Mouse (Mus musculus): ENCODE data around the gene Bcl9. TPM values are rescaled to one million over a fixed set of nuclear protein-coding genes. Genes with fewer than 3 reads are reported as not detected.

Bcl9 gene
- polyA plus RNA-seq, 1 experiment from 2014 or later, result 75.4 TPM

DNA sequence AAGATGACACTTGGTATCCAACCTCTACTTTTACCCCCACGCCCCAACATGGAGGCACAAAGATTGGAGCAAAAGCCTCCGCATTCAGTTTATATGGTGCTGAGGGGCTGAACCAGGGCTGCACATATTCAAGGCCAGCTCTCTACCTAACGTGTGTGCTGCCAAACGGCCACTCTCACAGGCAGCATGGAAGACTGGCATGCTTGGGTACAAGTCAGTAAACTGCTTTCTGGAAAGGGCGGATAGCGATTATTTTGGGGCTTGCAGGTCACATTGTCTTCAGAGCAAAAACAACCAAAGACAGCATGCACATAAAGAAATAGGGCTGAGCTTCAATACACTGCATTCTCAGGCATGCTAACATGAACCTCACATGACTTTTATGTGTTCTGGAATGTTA lies 44.8 kb downstream of the Bcl9 start:
- no peak overlapping the region for H3K4me3 ChIP-seq
- H3K27ac ChIP-seq (replicated peaks), result no peak overlapping the region
- H3K4me1 ChIP-seq (replicated peaks), result peaks cover 32% of the 10 kb centered on the region
- H3K4me2 ChIP-seq, result no peak overlapping the region
- H3K27me3 ChIP-seq, result no peaks in the 10 kb centered on the region
- no peaks in the 10 kb centered on the region for H3K9me3 ChIP-seq
- H3K36me3 ChIP-seq, result no peaks in the 10 kb centered on the region
- WGBS, result 77% methylated on average over 6 of the region's 6 CpGs
- no peak for ATAC-seq (ENCODE audit: low read depth)
- H3K9ac ChIP-seq, result no peak overlapping the region

DNA sequence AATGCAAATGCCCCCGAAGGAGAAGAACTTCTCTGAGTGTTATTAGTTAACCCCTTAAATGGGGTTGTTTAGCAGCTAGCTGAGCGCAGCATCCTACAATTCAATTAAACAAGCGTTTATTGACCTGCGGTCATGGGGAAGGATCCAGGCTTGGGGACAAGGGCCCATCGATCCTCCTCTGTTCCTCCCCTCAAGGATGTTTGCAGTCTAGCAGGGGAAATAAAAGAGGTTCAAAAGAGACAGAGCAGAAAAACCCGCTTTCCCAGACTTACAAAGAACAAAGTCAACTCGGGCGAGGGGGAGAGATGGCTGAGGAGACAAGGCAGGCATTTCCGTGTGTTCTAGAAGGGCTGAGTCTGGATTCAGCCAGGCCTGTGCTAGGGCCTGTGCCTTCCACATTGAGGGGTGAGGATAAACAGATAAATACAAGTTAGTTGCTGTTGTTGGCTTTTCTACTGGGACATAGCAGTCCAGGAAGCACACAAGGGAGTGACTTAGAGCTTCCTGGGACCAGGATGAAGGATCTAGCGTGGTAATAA lies 55.0 kb downstream of the Bcl9 start:
- H3K36me3 ChIP-seq, result no peaks in the 10 kb centered on the region
- H3K27ac ChIP-seq (replicated peaks), result no peak overlapping the region
- H3K9me3 ChIP-seq, result no peaks in the 10 kb centered on the region
- WGBS, result 21% methylated on average over 10 of the region's 10 CpGs
- peaks cover 26% of the 10 kb centered on the region for H3K4me1 ChIP-seq (replicated peaks)
- no peak; the same call in 1 of the 2 replicates for ATAC-seq (ENCODE audit: low read depth)
- no peak overlapping the region for H3K4me3 ChIP-seq
- H3K27me3 ChIP-seq, result no peaks in the 10 kb centered on the region
- no peak overlapping the region for H3K9ac ChIP-seq
- H3K4me2 ChIP-seq, result no peak overlapping the region

DNA sequence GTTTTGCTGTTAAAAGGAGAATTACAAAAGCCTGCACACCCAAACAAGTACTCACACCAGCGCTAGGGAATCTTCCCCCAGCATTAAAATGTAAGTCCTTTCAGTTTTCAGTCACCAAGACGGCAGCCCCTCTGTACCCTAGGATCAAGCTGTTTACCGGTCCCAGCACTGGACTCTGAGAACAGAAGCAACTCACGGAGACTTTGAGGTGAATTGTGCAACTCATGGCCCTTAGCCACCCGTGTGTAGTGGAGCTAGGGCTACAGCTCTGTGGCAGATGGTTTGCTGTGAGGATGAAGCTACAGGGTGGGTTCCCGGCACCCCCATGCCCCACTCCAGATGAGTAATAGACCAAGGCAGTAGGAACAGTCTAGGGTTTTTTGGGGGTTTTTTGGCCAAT lies 55.9 kb downstream of the Bcl9 start:
- no peak overlapping the region for H3K9ac ChIP-seq
- no peaks in the 10 kb centered on the region for H3K9me3 ChIP-seq
- H3K27me3 ChIP-seq, result no peaks in the 10 kb centered on the region
- H3K4me2 ChIP-seq, result no peak overlapping the region
- no peak overlapping the region for H3K27ac ChIP-seq (replicated peaks)
- H3K36me3 ChIP-seq, result no peaks in the 10 kb centered on the region
- 38% methylated on average over 6 of the region's 6 CpGs for WGBS
- no peak overlapping the region for H3K4me3 ChIP-seq
- no peak for ATAC-seq (ENCODE audit: low read depth)
- H3K4me1 ChIP-seq (replicated peaks), result peaks cover 26% of the 10 kb centered on the region

DNA sequence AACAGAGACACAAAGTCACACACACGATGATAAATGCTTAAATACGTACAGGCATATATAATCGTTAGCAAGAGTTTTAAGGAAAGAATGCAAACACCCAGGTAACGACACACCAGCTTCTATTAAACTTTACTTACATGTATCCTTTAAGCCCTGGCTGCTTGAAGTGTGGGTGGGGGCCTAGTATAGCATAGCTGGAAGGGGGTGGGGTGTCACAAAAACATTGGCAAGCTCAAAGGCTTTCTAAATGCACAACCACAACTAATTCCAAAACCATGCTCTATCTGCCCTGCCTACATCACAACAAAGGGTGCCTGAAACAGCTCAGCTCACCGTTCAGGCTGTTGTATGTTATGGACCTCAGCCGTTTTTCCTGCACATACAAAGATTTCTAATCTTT lies 57.9 kb downstream of the Bcl9 start:
- Histone ChIP-seq H3K9ac (no peak overlapping the region), H3K9me3 (no peaks in the 10 kb centered on the region), H3K36me3 (no peaks in the 10 kb centered on the region), H3K27me3 (no peaks in the 10 kb centered on the region), H3K27ac (replicated peaks) (no peak overlapping the region), H3K4me2 (no peak overlapping the region), H3K4me1 (replicated peaks) (peaks cover 27% of the 10 kb centered on the region), H3K4me3 (no peak overlapping the region)
- no peak for ATAC-seq (ENCODE audit: low read depth)
- 92% methylated on average over 6 of the region's 6 CpGs for WGBS

DNA sequence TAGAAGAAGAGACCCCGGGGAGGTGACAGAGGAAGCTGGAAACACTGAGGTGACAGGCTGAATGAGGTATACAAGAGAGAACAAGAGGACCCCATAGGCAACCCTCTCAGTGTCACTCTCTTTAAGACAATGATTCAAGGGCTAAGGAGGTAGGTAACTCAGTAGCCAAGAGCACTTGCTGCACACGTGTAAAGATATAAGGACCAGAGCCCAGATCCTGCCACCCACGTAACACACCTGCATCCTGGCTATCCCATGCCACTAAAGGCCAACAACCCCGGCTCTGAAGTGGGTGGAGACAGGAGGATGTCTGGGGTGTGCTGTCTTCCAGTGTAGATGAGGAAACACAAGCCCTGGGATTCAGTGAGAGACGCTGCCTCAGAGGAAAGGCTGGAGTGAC lies 58.4 kb downstream of the Bcl9 start:
- no peaks in the 10 kb centered on the region for H3K27me3 ChIP-seq
- H3K36me3 ChIP-seq, result no peaks in the 10 kb centered on the region
- WGBS, result 93% methylated on average over 5 of the region's 5 CpGs
- H3K27ac ChIP-seq (replicated peaks), result no peak overlapping the region
- H3K9me3 ChIP-seq, result no peaks in the 10 kb centered on the region
- H3K4me1 ChIP-seq (replicated peaks), result peaks cover 22% of the 10 kb centered on the region
- H3K4me3 ChIP-seq, result no peak overlapping the region
- no peak for ATAC-seq (ENCODE audit: low read depth)
- no peak overlapping the region for H3K9ac ChIP-seq
- no peak overlapping the region for H3K4me2 ChIP-seq

DNA sequence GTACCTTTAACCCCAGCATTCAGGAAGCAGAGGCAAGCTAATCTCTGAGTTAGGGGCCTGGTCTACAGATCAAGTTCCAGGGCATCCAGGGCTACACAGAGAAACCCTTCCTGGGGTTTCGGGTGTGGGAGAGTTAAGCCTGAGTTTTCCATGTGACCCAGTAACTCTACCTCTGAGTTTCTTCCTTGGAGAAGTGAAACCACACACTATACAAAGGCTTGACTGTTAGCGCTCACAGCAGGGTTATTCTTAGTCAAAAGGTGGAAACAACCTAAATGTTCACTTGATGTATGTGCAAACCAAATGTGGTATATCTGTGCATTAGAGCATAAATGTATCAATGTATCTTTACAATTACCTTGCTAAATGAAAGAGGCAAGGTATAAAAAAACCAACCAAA lies 59.2 kb downstream of the Bcl9 start:
- Histone ChIP-seq H3K9me3 (no peaks in the 10 kb centered on the region), H3K27ac (replicated peaks) (no peak overlapping the region), H3K4me3 (no peak overlapping the region), H3K4me2 (no peak overlapping the region), H3K4me1 (replicated peaks) (peaks cover 16% of the 10 kb centered on the region), H3K36me3 (no peaks in the 10 kb centered on the region), H3K27me3 (no peaks in the 10 kb centered on the region), H3K9ac (no peak overlapping the region)
- ATAC-seq (ENCODE audit: low read depth), result no peak
- WGBS, result 78% methylated on average over 2 of the region's 2 CpGs

DNA sequence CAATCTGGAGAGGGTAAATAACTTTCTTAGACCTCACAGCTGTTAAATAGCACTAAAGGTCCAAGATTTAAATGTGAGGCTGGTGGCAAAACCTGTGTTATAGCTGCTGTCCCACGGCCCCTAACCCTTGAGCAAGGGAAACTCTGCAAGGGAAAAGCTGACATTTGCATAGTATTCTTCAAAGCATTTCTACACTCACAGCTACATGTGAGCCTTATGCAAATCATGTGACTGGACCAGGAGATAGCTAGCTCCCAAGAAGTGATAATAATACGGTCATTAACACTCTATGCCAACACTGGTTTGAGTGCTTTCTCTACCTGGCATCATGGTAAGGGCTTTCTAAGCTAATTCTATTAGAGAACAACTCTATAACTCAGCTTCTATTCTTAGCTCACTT lies 60.3 kb downstream of the Bcl9 start:
- no peaks in the 10 kb centered on the region for H3K27me3 ChIP-seq
- no peak for ATAC-seq (ENCODE audit: low read depth)
- no peak overlapping the region for H3K27ac ChIP-seq (replicated peaks)
- WGBS, result 95% methylated on average over 2 of the region's 2 CpGs
- no peak overlapping the region for H3K9ac ChIP-seq
- no peak overlapping the region for H3K4me3 ChIP-seq
- no peaks in the 10 kb centered on the region for H3K9me3 ChIP-seq
- H3K4me1 ChIP-seq (replicated peaks), result peaks cover 9% of the 10 kb centered on the region
- no peak overlapping the region for H3K4me2 ChIP-seq
- no peaks in the 10 kb centered on the region for H3K36me3 ChIP-seq

DNA sequence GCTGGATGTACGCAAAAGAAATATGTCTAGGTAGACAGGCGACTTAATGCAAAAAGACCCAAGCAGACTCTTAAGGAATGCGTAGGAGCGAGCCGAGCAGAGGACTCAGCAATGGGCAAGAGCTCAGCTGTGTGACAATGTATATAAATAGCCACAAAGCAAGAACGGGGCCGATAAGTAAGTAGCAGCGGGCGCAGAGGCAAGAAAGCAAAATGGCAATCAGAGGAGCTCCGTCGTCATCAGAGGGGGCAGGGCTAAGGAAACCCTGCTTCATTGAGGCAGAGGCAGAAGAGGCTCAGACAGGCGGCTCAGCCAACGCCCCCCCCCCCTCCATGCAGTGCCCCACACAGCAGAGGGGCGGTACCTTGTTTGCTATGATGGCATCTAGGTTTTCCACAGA lies 62.9 kb downstream of the Bcl9 start:
- H3K4me2 ChIP-seq, result no peak overlapping the region
- ATAC-seq (ENCODE audit: low read depth), result peak; percentile 38; the same call in 1 of the 2 replicates
- WGBS, result 85% methylated on average over 14 of the region's 14 CpGs
- H3K9ac ChIP-seq, result no peak overlapping the region
- H3K27me3 ChIP-seq, result no peaks in the 10 kb centered on the region
- no peaks in the 10 kb centered on the region for H3K36me3 ChIP-seq
- 0 out of 2 replicates have a peak, but pooled peaks cover 3% of the 10 kb centered on the region for H3K4me1 ChIP-seq (replicated peaks)
- no peaks in the 10 kb centered on the region for H3K9me3 ChIP-seq
- H3K4me3 ChIP-seq, result no peak overlapping the region
- H3K27ac ChIP-seq (replicated peaks), result no peak overlapping the region

DNA sequence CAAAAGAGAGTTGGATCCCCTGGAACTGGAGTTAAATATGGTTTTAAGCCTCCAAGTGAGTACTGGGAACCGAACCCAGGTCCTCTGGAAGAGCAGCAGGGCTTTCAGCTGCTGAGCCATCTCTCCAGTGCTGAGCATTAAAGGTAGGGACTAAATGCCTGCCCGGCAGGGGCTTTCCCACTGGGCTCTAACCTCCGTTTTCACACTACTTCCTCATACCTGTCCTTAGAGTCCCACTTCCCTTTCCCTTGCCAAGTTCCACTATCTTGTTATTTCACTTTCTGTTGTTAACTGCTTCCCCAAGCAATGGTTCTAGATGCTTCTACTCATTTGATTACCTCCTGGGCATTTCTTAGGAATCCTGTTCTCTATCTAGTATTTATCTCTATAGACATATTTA lies 65.4 kb downstream of the Bcl9 start:
- no peak overlapping the region for H3K9ac ChIP-seq
- H3K4me2 ChIP-seq, result no peak overlapping the region
- no peaks in the 10 kb centered on the region for H3K36me3 ChIP-seq
- ATAC-seq (ENCODE audit: low read depth), result no peak
- H3K4me1 ChIP-seq (replicated peaks), result peaks cover 14% of the 10 kb centered on the region
- no peaks in the 10 kb centered on the region for H3K27me3 ChIP-seq
- no peak overlapping the region for H3K27ac ChIP-seq (replicated peaks)
- H3K4me3 ChIP-seq, result no peak overlapping the region
- no peaks in the 10 kb centered on the region for H3K9me3 ChIP-seq
- 98% methylated on average over 3 of the region's 3 CpGs for WGBS

DNA sequence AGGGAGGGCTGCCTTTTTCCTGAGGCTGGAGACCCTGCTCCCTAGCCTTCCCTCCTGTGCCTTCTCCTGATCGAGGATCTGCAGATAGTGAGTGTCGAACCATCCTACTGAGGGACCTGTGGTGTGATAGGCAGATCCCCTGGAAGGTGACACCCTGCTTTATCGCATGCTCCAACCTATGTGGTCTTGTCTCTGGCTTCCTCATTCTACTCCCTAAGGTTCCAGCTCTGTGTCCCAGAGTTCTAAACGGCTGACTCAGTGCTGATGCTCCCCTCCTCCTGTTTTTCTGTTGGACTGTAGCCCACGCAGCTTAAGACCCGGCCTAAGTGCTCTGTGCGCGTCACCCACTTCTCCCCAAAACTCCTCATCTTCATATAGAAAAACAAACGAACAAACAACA lies 65.9 kb downstream of the Bcl9 start:
- ATAC-seq (ENCODE audit: low read depth), result no peak
- H3K36me3 ChIP-seq, result no peaks in the 10 kb centered on the region
- no peak overlapping the region for H3K4me2 ChIP-seq
- no peaks in the 10 kb centered on the region for H3K27me3 ChIP-seq
- peaks cover 14% of the 10 kb centered on the region for H3K4me1 ChIP-seq (replicated peaks)
- H3K9ac ChIP-seq, result no peak overlapping the region
- H3K9me3 ChIP-seq, result no peaks in the 10 kb centered on the region
- 91% methylated on average over 9 of the region's 9 CpGs for WGBS
- H3K27ac ChIP-seq (replicated peaks), result no peak overlapping the region
- no peak overlapping the region for H3K4me3 ChIP-seq

DNA sequence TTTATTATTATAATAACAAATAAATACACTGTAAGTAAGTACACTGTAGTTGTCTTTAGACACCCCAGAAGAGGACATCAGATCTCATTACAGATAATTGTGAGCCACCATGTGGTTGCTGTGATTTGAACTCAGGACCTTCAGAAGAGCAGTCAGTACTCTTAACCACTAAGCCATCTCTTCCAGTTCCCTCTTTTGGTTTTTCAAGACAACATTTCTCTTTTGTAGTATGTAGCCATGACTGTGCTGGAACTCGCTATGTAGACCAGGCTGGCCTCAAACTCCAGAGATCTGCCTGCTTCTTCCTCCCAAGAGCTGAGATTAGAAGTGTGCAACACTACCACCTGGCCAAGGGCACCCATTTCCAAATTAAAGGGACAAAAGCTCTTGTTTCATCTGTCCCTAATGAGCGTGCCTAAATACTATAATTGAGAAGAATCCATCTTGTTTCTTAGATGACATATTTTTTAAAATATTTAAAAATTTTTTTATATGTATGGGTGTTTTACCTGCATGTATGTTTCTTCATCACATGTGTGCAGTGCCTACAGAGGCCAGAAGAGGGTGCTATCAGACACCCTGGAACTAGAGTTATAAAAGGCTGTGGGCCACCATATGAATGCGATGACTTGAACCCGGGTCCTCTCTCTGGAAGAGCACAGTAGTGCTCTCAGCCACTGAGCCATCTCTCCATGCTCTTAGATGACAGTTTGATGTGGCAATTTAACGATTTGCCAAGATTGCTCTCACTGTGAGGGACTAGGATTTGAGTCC lies 66.9 kb downstream of the Bcl9 start:
- Histone ChIP-seq H3K4me2 (no peak overlapping the region), H3K36me3 (no peaks in the 10 kb centered on the region), H3K9me3 (no peaks in the 10 kb centered on the region), H3K27me3 (no peaks in the 10 kb centered on the region), H3K4me3 (no peak overlapping the region), H3K4me1 (replicated peaks) (peaks cover 23% of the 10 kb centered on the region), H3K27ac (replicated peaks) (no peak overlapping the region), H3K9ac (no peak overlapping the region)
- no peak for ATAC-seq (ENCODE audit: low read depth)
- WGBS, result 97% methylated on average over 5 of the region's 5 CpGs

DNA sequence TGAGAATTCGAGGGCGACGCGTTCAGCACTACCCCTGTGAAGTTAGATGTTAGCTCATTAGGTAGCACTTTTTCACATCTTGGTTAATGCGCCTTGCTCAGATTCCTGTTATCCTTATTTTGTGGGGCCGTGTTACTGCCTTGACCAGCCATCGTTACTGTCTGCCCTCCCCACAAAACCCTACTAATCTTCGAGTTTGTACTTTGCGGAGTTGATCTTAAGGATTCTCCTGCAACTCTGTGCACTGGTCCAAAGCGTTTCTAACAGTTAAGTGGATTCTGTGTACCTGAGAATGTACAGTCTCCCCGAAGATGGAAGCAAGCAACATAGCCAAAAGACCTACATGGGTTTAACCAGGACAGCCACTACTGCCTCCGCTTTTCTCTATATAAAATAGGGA lies 69.3 kb downstream of the Bcl9 start:
- H3K27ac ChIP-seq (replicated peaks), result peak overlapping the region; percentile 95
- H3K27me3 ChIP-seq, result no peaks in the 10 kb centered on the region
- peak overlapping the region; percentile 66 for H3K4me2 ChIP-seq
- H3K9me3 ChIP-seq, result no peaks in the 10 kb centered on the region
- peaks cover 44% of the 10 kb centered on the region for H3K4me1 ChIP-seq (replicated peaks)
- 19% methylated on average over 12 of the region's 12 CpGs for WGBS
- H3K36me3 ChIP-seq, result 0 out of 2 replicates have a peak, but pooled peaks cover under 1% of the 10 kb centered on the region
- H3K9ac ChIP-seq, result peak overlapping the region; percentile 95
- no peak for ATAC-seq (ENCODE audit: low read depth)
- H3K4me3 ChIP-seq, result peak overlapping the region; percentile 77

DNA sequence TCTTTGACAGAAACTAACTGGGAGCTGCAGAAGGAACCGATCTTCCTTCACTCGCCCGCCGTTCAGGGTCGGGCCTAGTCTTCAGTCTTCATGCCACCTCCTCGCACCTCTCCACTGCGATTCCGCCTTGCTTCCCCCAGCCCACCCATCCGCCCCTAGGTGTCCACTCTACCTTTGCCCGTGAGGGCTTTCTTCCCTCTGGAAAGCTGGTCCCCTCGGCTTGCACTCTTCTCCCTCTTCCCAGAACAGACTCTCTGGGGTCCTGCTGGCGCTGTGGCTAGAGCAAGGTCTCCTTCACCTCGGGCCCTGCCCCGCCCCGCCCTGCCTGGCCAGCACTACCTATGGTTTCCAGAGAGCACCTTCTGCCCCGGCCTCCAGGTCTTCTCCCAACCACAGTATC lies 69.7 kb downstream of the Bcl9 start:
- H3K4me3 ChIP-seq, result peak overlapping the region; percentile 77
- no peaks in the 10 kb centered on the region for H3K27me3 ChIP-seq
- 0 out of 2 replicates have a peak, but pooled peaks cover 5% of the 10 kb centered on the region for H3K36me3 ChIP-seq
- H3K4me2 ChIP-seq, result peak overlapping the region; percentile 66
- no peaks in the 10 kb centered on the region for H3K9me3 ChIP-seq
- H3K9ac ChIP-seq, result peak overlapping the region; percentile 95
- peak overlapping the region; percentile 95 for H3K27ac ChIP-seq (replicated peaks)
- peaks cover 49% of the 10 kb centered on the region for H3K4me1 ChIP-seq (replicated peaks)
- WGBS, result 0% methylated on average over 16 of the region's 16 CpGs
- peak; percentile 59 for ATAC-seq (ENCODE audit: low read depth)
